Mouse (Mus musculus): ENCODE data around the gene Cela3b.

Gene Cela3b

DNA sequence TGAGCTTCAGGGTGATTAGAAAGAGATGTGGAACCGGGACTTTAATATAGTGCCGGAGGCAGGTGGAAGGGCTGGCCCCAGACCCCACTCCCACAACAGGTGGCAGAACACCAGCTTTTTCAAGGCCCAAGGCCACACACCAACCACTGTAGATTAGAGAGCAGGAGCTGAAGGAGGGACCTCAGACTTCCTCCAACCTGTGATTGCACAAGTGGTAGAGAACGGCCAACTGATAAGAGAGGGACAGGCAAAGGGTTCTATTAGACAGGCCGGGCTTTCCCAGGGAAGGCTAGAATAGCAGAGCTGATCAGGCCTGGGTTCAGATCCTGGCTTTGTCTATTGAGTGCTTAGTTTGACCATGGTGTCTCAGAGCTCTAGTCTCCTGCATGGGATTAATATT is at the start of gene Cela3b:
Cela3b (minus strand) TSS at position 39 of the 400 bp plus-strand sequence.
- no peak for DNase-seq (ENCODE audit: low spot score in 2 of 2)

DNA sequence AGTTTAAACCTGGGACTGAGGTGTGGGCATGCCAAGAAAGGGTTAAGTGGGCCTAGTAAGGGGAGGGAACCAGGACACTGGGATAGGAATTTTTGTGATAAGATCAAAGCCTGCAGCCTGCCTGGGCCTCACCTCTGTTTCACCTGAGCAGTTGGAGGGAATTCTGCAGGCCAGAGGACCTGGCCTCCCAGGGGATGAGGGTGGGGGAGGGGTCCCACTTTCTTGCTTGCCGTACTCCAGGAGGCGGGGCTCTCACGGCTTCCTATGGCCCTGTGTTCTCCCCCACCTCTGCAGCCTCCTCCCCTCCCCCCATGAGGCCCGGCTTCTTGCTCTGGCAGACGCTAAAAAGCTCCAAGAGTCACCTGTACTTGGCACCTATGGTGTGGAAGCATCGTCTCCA is 49.4 kb upstream of the Cela3b start:
- DNase-seq (ENCODE audit: low spot score in 2 of 2): no peak

DNA sequence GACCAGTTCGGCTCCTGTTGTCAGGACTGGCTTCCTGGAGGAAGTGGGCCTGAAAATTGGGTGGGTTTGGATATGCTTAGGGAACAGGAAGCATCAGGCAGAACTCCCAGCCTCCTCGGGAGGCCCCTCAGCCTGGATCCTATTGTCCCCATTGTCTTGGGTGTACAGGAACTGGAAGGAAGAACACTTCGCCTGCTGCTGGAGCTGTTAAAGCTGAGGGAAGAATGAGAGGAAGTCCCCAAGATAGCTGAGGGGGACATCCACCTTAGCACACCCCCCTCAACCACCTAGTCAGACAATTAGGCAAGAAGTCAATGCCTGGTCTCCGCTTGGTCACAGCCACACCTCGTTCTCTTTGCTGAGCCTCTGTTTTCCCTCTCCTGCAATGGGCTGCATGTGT is 48.0 kb upstream of the Cela3b start:
- no peak for DNase-seq (ENCODE audit: low spot score in 2 of 2)

DNA sequence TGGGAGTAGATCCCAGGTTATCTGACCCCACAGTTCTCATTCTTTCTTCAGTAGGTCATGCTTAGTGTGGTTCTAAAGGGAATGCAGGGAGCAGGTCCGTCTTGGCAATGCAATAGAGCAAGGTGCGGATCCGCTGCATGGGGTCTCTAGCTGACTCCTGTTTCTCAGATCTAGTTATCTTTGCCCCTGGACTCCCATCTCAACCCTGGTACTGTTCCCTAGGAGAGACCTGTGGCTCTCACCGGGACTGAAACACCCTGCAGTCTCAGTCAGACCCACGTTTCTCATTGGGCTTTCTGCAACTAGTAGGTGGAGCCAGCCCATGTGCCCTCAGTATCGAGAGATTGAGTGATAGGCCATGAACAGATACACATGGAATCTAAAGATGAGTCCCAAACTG is 47.3 kb upstream of the Cela3b start:
- DNase-seq (ENCODE audit: low spot score in 2 of 2): no peak

DNA sequence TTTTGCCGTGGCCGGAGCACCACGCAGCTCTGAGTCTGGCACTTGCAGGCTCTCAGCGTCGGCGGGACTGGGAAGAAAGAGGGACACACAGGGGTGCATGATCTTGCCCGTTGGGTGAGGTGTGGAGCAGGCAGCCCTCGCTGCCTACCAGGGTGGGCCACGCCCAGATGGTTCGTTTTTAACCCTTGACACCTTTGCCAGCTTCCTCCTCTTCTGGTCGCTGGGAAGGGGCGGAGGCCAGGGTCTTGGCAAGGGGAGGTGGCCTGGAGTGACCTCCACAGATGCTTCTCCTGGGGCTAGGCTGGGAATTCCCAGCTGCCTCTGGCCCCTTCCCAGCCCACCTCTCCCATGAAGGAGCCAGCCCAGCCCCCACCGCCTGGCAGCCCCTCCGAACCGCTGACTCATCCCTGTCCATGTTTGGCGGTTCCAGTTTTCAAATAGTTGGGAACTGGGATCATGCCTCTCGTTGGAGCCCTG is 46.5 kb upstream of the Cela3b start:
- no peak for DNase-seq (ENCODE audit: low spot score in 2 of 2)

DNA sequence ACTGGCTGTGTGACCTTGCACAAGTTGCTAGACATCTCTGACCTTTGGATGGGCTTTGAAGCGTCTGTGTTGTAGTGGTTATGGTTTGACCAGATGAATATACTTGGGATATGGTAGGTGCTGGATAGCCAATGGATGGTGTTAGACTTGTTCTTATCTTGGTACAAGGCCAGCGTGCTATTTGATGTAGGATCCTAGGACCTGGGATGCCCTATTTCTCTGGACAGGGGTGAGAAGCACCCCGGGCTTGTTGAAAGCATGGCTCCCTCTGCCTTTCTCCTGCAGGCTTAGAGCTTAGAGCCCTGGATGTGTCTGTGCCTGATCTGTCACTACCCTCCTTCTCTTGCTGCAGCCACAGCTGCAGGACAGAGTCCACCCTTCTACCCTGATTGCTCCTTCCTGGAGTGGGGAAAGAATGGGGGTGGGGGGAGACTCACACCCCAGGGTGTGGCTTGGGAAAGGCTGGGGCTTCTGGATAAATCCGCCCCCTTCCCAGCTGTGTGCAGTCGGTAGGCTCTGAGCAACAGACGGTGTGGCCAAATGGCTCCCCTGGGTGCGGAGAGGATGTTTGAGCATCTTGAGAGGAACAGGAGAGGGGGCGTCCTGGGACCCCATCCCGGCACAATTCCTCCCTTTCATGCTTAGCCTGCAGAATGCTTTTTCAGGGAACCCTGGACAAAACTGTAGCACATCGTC is 45.9 kb upstream of the Cela3b start:
- DNase-seq (ENCODE audit: low spot score in 2 of 2): no peak

DNA sequence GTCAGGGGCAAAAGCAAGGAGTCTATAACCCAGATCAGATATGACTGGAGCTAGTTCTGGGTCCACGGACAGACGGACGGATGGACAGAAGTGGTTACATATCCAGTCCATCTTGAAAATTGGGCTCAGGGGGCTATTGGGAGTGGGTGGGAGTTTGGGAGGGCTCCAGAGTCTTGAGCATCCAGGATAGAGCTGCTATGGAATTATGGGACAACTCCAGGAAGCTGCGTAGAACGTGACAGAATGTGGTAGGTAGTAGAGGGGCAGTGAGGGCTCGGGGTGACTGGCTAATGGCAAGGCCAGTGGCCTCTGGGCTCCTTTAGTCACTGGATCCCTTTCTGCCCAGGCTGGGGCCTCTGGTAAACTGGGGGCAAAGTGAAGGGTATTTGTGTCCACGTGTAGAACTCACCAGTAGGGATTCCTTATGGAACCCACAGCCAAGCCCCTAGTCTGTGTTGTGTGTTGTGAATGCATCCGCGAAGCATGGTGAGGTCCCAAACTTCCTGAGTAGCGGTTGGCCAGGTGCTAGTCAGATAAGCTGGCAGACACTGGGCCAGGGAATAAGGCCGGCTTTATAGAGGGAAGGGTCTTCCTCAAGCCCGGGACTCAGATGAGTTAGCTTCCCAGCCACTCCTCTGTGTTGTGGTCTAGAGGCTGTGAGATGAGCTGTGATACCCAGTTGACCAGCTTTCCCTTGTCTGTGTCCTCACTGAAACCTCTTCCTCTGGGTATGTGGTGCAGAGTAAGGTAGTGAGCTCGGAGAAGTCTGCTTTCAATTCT is 45.1 kb upstream of the Cela3b start:
- DNase-seq (ENCODE audit: low spot score in 2 of 2): no peak

DNA sequence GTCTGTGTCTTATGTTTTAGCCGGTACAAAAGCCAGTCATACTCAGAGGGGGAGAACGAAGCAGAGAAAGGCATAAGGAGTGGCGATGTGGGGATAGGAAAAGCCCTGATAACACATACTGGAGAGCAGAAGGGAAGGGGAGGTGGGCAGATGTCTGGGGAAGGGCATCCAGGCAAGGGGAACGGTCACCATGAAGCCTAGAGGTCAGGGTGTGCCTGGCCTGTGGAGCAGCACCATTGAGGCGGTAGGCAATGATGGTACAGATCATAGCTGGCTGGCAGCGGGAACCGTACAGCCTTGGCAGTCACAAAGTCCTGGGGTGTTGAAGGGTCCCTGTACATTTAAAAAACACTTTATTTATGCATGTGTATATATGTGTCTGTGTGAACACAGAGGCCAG is 44.4 kb upstream of the Cela3b start:
- DNase-seq (ENCODE audit: low spot score in 2 of 2): no peak

DNA sequence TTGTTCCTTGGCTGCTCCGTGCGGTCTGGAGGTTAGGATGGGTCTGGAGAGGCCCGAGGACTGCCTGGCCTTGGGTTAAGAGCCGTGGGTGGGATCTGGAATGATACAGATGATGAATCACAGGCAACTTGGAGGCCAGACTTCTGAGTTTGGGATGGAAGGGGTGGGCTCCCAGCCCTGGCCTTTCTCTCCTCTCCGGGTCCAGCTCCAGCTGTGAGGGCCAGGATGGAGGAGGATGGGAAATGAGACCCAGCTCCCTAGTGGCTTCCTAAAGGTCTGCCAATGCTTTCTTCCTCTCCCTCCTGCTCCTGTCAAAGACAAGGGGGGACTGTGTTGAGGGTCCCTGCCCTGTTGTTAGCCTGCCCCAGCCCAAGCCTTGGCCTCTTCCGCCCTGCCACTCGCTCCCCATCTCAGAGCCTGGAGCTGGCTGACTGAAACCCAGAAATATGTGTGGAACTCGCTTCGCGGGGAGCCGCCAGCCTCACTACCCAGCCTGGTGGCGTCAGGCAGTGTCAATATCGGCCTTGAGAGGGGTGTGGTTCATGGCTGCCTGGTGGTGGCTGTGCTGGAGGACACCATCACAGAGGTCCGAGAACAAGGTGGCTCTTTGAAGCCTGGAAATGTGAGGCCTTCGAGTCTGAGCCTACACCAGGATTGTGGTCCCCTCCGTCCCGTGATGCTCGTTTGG is 43.5 kb upstream of the Cela3b start:
- no peak for DNase-seq (ENCODE audit: low spot score in 2 of 2)

DNA sequence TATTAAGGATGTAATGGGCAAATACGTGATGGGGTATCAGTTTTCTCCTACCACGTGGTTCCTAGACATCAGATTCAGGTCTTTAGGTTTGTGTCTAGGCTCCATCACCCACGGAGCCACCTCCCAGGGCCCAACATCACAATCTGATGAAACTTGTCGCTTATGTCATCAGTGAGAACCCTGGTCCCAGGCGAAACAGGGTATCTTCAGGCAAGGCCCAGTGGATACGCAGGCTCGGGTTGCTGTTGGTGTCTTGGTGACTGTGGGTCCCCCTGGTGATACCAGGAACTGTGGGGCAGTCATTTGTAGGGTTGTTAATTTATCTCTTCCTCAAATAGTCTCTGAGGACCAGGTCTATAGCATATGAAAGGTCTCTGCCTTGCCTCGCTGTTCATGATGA is 42.9 kb upstream of the Cela3b start:
- no peak for DNase-seq (ENCODE audit: low spot score in 2 of 2)

DNA sequence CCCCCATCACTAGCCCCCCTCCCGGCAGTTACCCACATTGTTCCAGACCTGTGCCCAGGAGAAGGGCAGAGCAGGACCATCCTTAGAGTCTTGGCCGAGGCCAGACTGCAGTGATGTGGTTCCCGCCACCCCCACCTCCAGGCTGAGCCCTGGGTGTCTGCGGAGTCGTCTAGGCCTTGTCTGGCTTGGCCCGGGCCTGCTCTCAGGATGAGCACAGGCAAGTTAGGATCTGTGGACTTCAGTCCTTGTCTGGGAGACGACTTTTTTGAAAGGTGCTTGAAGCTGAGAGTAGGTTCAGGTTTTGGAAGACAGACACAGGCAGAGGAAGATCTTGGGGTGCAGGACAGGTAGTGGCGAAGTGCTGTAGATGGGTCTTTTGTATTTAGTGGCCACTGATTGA is 41.0 kb upstream of the Cela3b start:
- DNase-seq (ENCODE audit: low spot score in 2 of 2): no peak

DNA sequence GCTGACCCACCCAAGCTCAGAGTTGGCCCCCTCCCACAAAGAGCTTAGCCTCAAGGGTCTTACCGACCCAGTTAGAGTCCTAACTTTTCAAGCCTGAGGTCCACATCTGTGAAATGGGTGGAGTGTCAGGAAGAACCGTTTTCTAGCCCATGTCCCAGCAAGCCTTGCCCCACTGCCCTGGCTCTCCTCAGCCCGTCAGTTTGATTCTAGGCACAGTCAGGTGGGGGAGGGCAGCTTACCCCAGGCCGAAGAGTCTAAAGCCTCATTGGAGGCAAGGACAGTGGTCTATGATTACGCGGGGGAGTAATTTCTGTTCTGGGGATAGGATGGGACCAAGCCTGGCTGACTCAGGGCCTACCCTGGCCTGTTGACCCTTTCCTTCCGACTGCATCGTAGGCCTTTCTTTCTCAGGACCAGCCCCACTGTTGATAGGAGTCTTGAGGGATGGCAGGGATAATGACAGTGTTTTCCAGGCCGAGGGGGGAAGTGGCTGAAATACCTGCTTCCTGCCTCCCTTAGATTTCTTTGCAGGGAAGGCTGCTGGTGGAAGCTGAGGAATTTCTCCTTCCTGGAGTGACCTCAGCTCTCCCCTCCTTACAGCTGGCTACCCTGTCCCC is 40.5 kb upstream of the Cela3b start:
- DNase-seq (ENCODE audit: low spot score in 2 of 2): no peak

DNA sequence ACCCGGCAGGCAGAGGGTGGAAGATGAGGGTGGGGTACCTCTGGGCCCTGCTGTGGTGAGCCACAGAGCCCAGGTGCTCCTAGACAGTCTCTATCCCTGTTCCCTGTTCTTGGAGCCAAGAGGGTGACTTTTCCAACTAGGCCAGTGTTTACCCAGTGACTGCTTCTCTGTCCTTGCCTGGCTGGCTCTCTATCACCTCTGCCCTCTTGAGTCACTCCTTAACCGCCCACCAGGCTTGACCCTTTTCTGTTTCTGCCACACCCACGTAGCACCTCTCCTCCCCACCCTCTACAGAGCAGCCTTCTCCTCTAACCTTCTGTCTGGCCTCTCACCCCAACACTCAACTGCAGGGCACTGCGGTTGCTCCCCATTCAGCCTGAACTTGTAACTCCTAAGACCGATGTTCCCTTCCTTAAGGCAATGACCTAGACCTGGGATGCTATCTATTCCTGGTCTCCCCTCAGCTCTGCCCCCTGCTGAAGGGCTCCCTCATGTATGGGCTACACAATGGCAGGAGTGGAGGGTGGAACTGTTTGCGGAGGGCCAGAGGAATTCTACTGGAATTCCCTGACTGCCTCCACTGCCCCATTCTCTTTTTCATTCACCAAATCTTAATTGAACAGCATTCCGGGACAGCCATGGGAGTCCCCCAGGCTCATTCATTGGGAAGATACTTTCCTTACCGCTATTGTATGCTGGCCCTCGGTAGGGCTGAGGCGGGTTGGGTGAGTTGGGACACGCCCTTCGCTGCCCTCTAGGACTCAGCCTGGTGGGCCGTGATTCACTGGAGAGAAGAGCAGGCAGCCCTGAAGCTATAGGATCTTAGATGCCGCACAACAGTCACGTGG is 39.7 kb upstream of the Cela3b start:
- DNase-seq (ENCODE audit: low spot score in 2 of 2): no peak

DNA sequence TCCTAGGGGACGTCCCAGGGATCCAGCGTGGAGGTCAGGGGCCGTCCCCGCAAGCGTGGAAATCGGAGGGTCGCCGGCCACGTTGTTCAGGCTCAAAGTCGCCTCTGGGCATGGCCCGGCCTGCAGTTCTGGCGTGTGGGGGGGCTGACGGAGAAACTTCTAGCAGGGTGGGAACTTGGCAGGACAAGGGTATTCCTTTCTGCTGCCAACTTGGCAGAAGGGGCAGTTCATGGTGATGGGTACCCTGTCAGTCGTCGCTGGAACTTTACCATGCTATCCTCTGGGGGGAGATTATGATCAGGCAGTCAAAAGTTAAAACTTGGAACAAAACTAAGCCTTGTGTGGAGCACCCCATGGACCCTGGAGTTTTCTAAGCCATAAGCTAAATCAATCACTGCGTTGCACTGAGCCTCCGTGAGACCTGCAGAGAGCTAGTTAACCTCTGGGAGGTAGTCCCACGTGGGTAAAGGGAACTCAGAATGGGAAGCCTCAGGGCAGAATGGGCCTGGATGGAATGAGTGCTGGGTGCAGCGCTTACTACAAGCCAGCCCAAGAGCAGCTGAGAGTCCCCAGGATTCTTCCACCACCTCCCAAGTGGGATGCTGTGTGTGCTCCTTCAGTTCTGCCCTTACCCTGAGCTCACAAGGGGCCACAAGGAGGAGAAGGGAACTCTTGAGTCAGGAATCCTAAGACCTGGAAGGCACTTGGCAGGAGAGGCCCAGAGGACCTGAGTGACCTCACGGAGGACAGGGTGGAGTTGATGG is 38.9 kb upstream of the Cela3b start:
- no peak for DNase-seq (ENCODE audit: low spot score in 2 of 2)

DNA sequence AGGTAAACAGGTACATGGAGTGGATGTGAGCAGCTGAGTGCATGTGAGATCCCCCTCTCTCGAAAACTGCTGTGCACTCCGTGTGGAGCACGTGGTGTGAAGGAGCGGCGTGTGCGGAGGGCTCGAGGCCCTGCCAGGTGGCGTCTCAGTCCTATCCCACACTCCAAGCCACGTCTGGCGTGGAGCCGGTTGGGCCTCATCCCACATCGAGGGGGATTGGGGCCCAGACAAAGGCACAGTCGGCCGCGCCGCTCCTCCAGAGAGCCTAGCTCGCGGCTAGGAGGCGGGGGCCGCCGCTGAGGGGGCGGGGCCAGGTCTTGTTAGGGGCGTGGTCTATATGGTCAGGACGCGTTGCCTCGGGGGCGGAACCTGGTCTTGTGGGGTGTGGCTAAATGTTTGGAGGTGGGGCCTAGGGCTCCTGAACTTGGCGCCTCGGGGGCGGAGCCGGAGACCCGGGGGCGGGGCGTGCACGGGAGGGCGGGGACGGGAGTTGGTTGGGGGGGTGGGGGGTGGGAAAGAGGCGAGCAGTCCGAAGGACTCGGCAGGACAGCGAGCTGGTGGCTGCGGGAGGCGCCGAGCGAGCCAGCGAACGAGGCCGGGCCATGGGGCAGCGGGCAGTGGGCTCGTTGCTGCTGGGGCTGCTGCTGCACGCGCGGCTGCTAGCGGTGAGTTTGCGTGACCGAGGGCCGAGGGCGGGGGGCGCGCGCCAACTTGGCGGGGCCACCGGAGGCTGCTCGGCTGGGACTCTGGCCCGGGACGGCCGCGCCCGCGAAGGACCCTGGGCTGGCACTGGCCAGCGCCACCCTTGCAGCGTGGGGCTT is 38.1 kb upstream of the Cela3b start, which contains the start of gene Hspg2:
Hspg2 (plus strand) TSS at position 510 of the 821 bp plus-strand sequence.
- peak; percentile 94 to 96 for DNase-seq (ENCODE audit: low spot score in 2 of 2)

DNA sequence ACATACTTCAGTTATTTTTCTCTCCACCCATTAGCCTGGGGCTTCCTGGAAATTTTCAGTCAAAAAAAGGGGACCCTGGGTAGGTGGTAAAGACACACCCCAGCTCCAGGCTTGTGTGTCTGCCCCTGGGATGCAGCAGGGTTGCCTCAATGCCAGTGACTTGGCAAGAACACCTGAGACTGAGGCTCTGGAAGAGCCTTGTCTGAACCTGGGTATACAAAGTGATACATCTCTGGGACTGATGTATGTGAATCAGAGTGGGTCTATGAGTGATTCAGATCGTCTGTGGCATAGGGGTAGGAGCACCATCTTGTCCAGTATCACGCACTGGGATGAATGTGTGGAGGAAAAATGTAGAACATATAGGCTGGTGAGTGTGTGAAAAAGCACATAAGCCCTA is 37.2 kb upstream of the Cela3b start:
- DNase-seq (ENCODE audit: low spot score in 2 of 2): no peak

DNA sequence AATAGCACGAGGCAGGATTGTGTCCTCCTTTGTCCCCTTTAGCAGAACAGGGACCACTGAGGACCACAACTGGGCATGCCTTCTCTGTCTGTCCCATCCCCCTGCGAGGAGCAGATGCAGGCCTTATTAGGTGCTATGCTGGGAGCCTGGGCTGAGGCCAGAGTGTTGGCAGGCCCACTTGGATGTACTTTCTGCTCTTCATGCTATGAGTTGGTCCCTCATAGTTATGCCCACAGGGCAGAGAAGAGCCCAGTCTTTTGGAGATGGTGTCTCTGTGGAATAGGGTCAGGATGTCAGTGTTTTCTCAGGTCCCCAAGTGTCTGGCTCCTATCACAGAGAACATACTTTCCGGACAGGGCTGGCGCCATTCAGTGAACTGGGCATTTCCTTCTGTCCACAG is 36.7 kb upstream of the Cela3b start:
- DNase-seq (ENCODE audit: low spot score in 2 of 2): no peak

DNA sequence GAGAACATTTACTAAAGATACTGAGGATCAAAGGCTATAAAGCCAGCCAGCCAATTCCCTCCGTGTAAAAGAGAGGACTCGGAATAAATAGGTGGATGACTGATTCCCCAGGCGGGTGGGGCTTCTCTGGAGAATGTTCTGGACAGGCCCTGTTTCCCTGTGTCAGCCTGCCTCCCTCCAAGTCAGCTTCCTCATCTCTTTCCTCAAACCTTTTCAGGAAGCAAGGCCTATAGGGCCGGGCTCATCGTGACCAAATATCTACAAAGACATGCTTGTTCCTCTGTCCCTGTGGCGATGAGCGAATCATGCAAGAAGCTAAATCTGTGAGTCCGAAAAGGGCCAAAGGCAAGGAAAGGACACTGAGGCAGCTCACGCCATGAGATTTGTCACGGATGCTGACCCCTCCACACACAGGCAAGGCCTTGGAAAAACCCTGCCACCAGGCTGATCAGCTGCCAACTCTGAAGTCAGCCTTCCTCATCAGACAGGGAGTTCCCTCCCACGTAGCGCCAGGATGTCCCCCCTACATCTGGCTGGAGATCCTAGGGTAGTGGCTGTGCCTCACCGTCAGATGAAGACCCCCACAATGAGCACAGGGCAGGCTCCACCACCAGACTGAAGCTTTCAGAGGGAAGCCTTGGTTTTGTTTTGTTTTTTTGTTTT is 34.9 kb upstream of the Cela3b start:
- no peak for DNase-seq (ENCODE audit: low spot score in 2 of 2)

Measured in spleen, postnatal 4 days (tissue).